Mouse (Mus musculus) forebrain, embryonic 13.5 days (tissue): Measurements from ENCODE around the gene Nanos3. TPM values are rescaled to one million over a fixed set of nuclear protein-coding genes. Genes with fewer than 3 reads are reported as not detected.

Experiments used
- ATAC-seq: fragments of 200-750 bp; cut with Nextera tagmentation; 2 replicates; pipeline ENCODE4 v1.8.0; 2017
- H3K27ac ChIP-seq: fragments of 300-500 bp; sonication (generic); 2 replicates; pipeline ENCODE4 v1.5.1; 2015; ENCODE audit warnings: inconsistent platforms, mild to moderate bottlenecking, moderate library complexity
- H3K27me3 ChIP-seq: fragments of 300-500 bp; sonication (generic); 2 replicates; pipeline ENCODE4 v1.6.1; 2015; ENCODE audit warnings: mild to moderate bottlenecking, inconsistent platforms
- H3K36me3 ChIP-seq: fragments of 300-500 bp; sonication (generic); 2 replicates; pipeline ENCODE4 v1.6.1; 2015; ENCODE audit warnings: mild to moderate bottlenecking, inconsistent platforms; ENCODE audit not compliant: poor library complexity, severe bottlenecking
- H3K4me1 ChIP-seq: fragments of 300-500 bp; sonication (generic); 2 replicates; pipeline ENCODE4 v1.6.1; 2015; ENCODE audit warnings: inconsistent platforms
- H3K4me2 ChIP-seq: fragments of 300-500 bp; sonication (generic); 2 replicates; pipeline ENCODE4 v1.6.1; 2015; ENCODE audit warnings: inconsistent platforms, mild to moderate bottlenecking, moderate library complexity
- H3K4me3 ChIP-seq: fragments of 300-500 bp; sonication (generic); 2 replicates; pipeline ENCODE4 v1.5.1; 2015; ENCODE audit warnings: mild to moderate bottlenecking, inconsistent platforms
- H3K9ac ChIP-seq: fragments of 300-500 bp; sonication (generic); 2 replicates; pipeline ENCODE4 v1.6.1; 2015; ENCODE audit warnings: mild to moderate bottlenecking, inconsistent platforms
- H3K9me3 ChIP-seq: fragments of 300-500 bp; sonication (generic); replicated peaks from 2 replicates; pipeline ENCODE4 v1.6.1; 2016; ENCODE audit warnings: inconsistent platforms
- WGBS: fragments of 180-500 bp; shearing (Covaris S2); methylation state at CpG from one replicate; pipeline ENCODE4 v1.1.7; 2015; 5-methylcytosine and 5-hydroxymethylcytosine counted together
- polyA plus RNA-seq: library from polyadenylated mRNA; unstranded; fragments of >200 nt; fragmentation: Nextera tagmentation; extraction: Ambion mirVana; gene quantifications from 2 replicates; pipeline ENCODE4 v1.2.1, GENCODE M21; 2015

Gene Nanos3
- polyA plus RNA-seq, 1 experiment from 2014 or later: 6.5 TPM

GRCm38 (mm10) chr8:84208381-84209380 is 23.7 kb upstream of the Nanos3 start:
- H3K27me3 ChIP-seq: no peaks in the 10 kb centered on the region
- H3K4me3 ChIP-seq: no peak overlapping the region
- H3K9me3 ChIP-seq: no peaks in the 10 kb centered on the region
- peak; percentile 17; the same call in 1 of the 2 replicates for ATAC-seq
- peak overlapping the region; percentile 58 for H3K27ac ChIP-seq
- peaks cover 44% of the 10 kb centered on the region for H3K36me3 ChIP-seq
- WGBS: 33% methylated on average over 17 of the region's 17 CpGs
- no peak overlapping the region for H3K9ac ChIP-seq
- H3K4me2 ChIP-seq: no peak overlapping the region
- peaks cover 34% of the 10 kb centered on the region for H3K4me1 ChIP-seq

- H3K9ac ChIP-seq: no peak overlapping the region
- H3K27ac ChIP-seq: peak overlapping the region; percentile 58
- no peak for ATAC-seq
These were observed 22.8 kb upstream of the Nanos3 start for GRCm38 (mm10) chr8:84207811-84208210.

GRCm38 (mm10) chr8:84206666-84207065 is 21.6 kb upstream of the Nanos3 start:
- Histone ChIP-seq H3K4me3 (no peak overlapping the region), H3K36me3 (peaks cover 24% of the 10 kb centered on the region), H3K27me3 (no peaks in the 10 kb centered on the region), H3K4me2 (no peak overlapping the region), H3K4me1 (peaks cover 51% of the 10 kb centered on the region), H3K27ac (no peak overlapping the region), H3K9me3 (no peaks in the 10 kb centered on the region), H3K9ac (no peak overlapping the region)
- ATAC-seq: no peak
- WGBS: 90% methylated on average over 3 of the region's 3 CpGs

More at GRCm38 (mm10) chr8:84207811-84208210, 22.8 kb upstream of the Nanos3 start:
- Histone ChIP-seq H3K9me3 (no peaks in the 10 kb centered on the region), H3K4me2 (no peak overlapping the region), H3K4me3 (no peak overlapping the region), H3K4me1 (peaks cover 43% of the 10 kb centered on the region), H3K27me3 (no peaks in the 10 kb centered on the region), H3K36me3 (peaks cover 35% of the 10 kb centered on the region)
- WGBS: 59% methylated on average over 7 of the region's 7 CpGs

- WGBS: 92% methylated on average over 5 of the region's 5 CpGs
These were observed 20.1 kb upstream of the Nanos3 start for GRCm38 (mm10) chr8:84205073-84205472.

GRCm38 (mm10) chr8:84203975-84204772 is 19.2 kb upstream of the Nanos3 start:
- H3K27ac ChIP-seq: peak overlapping the region; percentile 71
- WGBS: 68% methylated on average over 13 of the region's 13 CpGs
- H3K4me3 ChIP-seq: peak overlapping the region; percentile 35
- H3K27me3 ChIP-seq: no peaks in the 10 kb centered on the region
- H3K4me1 ChIP-seq: peaks cover 63% of the 10 kb centered on the region
- H3K36me3 ChIP-seq: no peaks in the 10 kb centered on the region; the same call in 1 of the 2 replicates
- no peak for ATAC-seq
- no peaks in the 10 kb centered on the region for H3K9me3 ChIP-seq
- H3K4me2 ChIP-seq: peak overlapping the region; percentile 83
- peak overlapping the region; percentile 69 for H3K9ac ChIP-seq

More at GRCm38 (mm10) chr8:84205073-84205472, 20.1 kb upstream of the Nanos3 start:
- H3K4me2 ChIP-seq: no peak overlapping the region
- H3K27me3 ChIP-seq: no peaks in the 10 kb centered on the region
- peaks cover 61% of the 10 kb centered on the region for H3K4me1 ChIP-seq
- peaks cover 8% of the 10 kb centered on the region; the same call in 1 of the 2 replicates for H3K36me3 ChIP-seq
- no peaks in the 10 kb centered on the region for H3K9me3 ChIP-seq
- ATAC-seq: no peak
- no peak overlapping the region for H3K27ac ChIP-seq
- H3K4me3 ChIP-seq: no peak overlapping the region
- no peak overlapping the region for H3K9ac ChIP-seq

GRCm38 (mm10) chr8:84202938-84203917 is 18.2 kb upstream of the Nanos3 start:
- H3K36me3 ChIP-seq: no peaks in the 10 kb centered on the region; the same call in 1 of the 2 replicates
- peak overlapping the region; percentile 83 for H3K4me2 ChIP-seq
- peak; percentile 59 for ATAC-seq
- no peaks in the 10 kb centered on the region for H3K9me3 ChIP-seq
- peaks cover 63% of the 10 kb centered on the region for H3K4me1 ChIP-seq
- H3K27ac ChIP-seq: peak overlapping the region; percentile 71
- H3K27me3 ChIP-seq: no peaks in the 10 kb centered on the region
- H3K9ac ChIP-seq: peak overlapping the region; percentile 69
- H3K4me3 ChIP-seq: peak overlapping the region; percentile 35
- whole genome bisulfite sequencing: 10% methylated on average over 33 of the region's 34 CpGs

GRCm38 (mm10) chr8:84202466-84202865 is 17.4 kb upstream of the Nanos3 start:
- no peak for ATAC-seq
- Histone ChIP-seq H3K27ac (peak overlapping the region; percentile 35; the same call in 1 of the 2 replicates), H3K9ac (no peak overlapping the region; the same call in 1 of the 2 replicates), H3K4me3 (peak overlapping the region; percentile 15; the same call in 1 of the 2 replicates), H3K36me3 (no peaks in the 10 kb centered on the region; the same call in 1 of the 2 replicates), H3K4me1 (peaks cover 64% of the 10 kb centered on the region), H3K27me3 (no peaks in the 10 kb centered on the region), H3K4me2 (peak overlapping the region; percentile 83), H3K9me3 (no peaks in the 10 kb centered on the region)
- 91% methylated on average over 9 of the region's 9 CpGs for WGBS

GRCm38 (mm10) chr8:84201545-84202245 is 16.7 kb upstream of the Nanos3 start:
- peak overlapping the region; percentile 89 for H3K27ac ChIP-seq
- WGBS: 64% methylated on average over 15 of the region's 15 CpGs
- no peaks in the 10 kb centered on the region; the same call in 1 of the 2 replicates for H3K36me3 ChIP-seq
- H3K4me1 ChIP-seq: peaks cover 69% of the 10 kb centered on the region
- H3K9me3 ChIP-seq: no peaks in the 10 kb centered on the region
- H3K4me2 ChIP-seq: peak overlapping the region; percentile 83
- ATAC-seq: no peak
- peak overlapping the region; percentile 49 for H3K4me3 ChIP-seq
- no peaks in the 10 kb centered on the region for H3K27me3 ChIP-seq
- H3K9ac ChIP-seq: peak overlapping the region; percentile 73

- Histone ChIP-seq H3K4me2 (peak overlapping the region; percentile 83), H3K4me1 (peaks cover 69% of the 10 kb centered on the region), H3K4me3 (peak overlapping the region; percentile 49), H3K36me3 (no peaks in the 10 kb centered on the region), H3K9ac (peak overlapping the region; percentile 73), H3K27ac (peak overlapping the region; percentile 89), H3K27me3 (no peaks in the 10 kb centered on the region), H3K9me3 (no peaks in the 10 kb centered on the region)
- 5% methylated on average over 63 of the region's 70 CpGs for WGBS
- ATAC-seq: no peak
These were observed 15.9 kb upstream of the Nanos3 start for GRCm38 (mm10) chr8:84200652-84201544.

- no peaks in the 10 kb centered on the region for H3K36me3 ChIP-seq
- no peaks in the 10 kb centered on the region for H3K27me3 ChIP-seq
- peak overlapping the region; percentile 89 for H3K27ac ChIP-seq
- no peaks in the 10 kb centered on the region for H3K9me3 ChIP-seq
- 15% methylated on average over 7 of the region's 8 CpGs for WGBS
- peak overlapping the region; percentile 83 for H3K4me2 ChIP-seq
- ATAC-seq: peak; percentile 9; the same call in 1 of the 2 replicates
- H3K9ac ChIP-seq: peak overlapping the region; percentile 73; the same call in 1 of the 2 replicates
- peak overlapping the region; percentile 49 for H3K4me3 ChIP-seq
- H3K4me1 ChIP-seq: peaks cover 69% of the 10 kb centered on the region
These were observed 15.1 kb upstream of the Nanos3 start for GRCm38 (mm10) chr8:84200126-84200555.
